Mouse (Mus musculus) liver, postnatal 0 days (tissue): ENCODE results near the gene Nr1d2.

Experiments
- CTCF ChIP-seq: sonication (generic); IDR thresholded peaks from 2 replicates; pipeline ENCODE4 v1.5.1; 2016; ENCODE audit warnings: antibody characterized with exemption, low read depth
- EP300 ChIP-seq: IDR thresholded peaks from 2 replicates; pipeline ENCODE4 v1.6.1; 2016; ENCODE audit warnings: antibody characterized with exemption, low read depth, mild to moderate bottlenecking

DNA sequence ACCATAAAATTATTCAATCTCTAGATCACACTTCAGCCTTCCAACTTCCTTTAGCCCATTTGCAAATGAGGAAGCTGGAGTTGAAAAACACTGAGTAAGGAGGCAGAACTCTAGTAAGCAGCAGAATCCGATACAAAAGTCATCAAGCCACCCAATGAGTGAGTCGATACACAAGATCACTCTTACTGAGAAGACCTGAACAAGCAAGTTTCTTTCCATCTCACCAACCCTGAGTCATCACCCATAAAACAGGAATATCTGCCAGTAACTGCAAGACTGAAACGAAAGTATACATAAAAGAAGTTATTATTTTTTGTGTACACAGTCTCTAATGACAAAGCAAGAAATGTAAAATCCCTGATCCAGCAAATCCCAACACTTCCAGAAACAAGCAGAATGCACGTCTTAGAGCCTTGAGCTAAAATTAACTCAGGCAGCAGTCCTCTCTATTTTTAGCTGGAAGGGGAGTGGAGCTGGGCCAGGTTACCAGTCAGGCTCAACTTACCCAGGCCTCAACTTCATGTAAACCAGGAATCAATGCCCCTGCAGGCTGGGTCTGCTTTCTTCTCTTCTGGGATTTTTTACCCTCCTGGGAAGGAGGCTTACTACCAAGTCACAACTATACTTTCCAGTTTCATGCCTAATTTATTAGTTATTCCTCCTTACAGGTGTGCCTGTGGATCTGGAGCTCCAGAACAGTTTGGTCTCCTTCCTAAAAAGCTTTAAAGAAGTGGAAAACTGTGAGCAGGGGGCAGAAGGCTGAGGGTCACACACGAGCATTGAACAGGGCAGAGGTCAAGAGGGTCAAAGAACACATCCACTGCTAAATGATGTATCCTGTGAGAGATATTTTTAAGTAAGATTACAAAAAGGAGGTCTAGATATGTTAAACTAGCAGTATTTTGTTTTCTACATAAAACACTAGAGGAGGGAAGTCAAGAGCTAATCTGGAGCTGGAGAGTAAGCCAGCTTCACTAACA is 4.7 kb downstream of the Nr1d2 start:
- no peak for TF ChIP-seq EP300
- TF ChIP-seq CTCF, result no peak
